Mouse (Mus musculus): Measurements from ENCODE around the gene Hyou1. TPM values are rescaled to one million over a fixed set of nuclear protein-coding genes. Genes with fewer than 3 reads are reported as not detected.
"Not testable (repeated sequence)": the region's sequence is repeated elsewhere in the genome, so short reads cannot be mapped to it uniquely, and the experiment has no call there.

Hyou1 gene
- total RNA-seq (2021) = 10 to 100 TPM; 24.2 to 33.6 TPM
- long read RNA-seq, experiment 1, full-length matches to known transcripts = 25 of 31 reads
- long read RNA-seq, experiment 1, partial matches to known transcripts = 1 of 31 reads
- long read RNA-seq, experiment 1, other reads (novel, unspliced or antisense) = 5 of 31 reads
- long read RNA-seq, experiment 2, full-length matches to known transcripts = 35 of 44 reads
- long read RNA-seq, experiment 2, partial matches to known transcripts = 4 of 44 reads
- long read RNA-seq, experiment 2, other reads (novel, unspliced or antisense) = 5 of 44 reads

- peak; percentile 48 for TF ChIP-seq CTCF (IDR thresholded peaks at IDR 0.05)
- peak within 1 kb of the TSS; percentile 79 for H3K4me3 ChIP-seq
- DNase-seq = peak; percentile 100
- intact Hi-C loops (cut with DNase I) = no loop called here
- H3K27ac ChIP-seq = peak within 1 kb of the TSS; percentile 96
Observed at GRCm38 (mm10) chr9:44379054-44379834, at the start of gene Hyou1. TSS of gene Hyou1 (plus strand) at chr9:44379490.

- no peak overlapping the region for H3K27ac ChIP-seq
- intact Hi-C loops (cut with DNase I) = no loop called here
- no peak for DNase-seq
- H3K4me3 ChIP-seq = no peak overlapping the region
- no peak for TF ChIP-seq CTCF (IDR thresholded peaks at IDR 0.05)
Observed at GRCm38 (mm10) chr9:44330736-44331135, 48.6 kb upstream of the Hyou1 start.

- DNase-seq = no peak
- Histone ChIP-seq H3K4me3 (no peak overlapping the region), H3K27ac (no peak overlapping the region)
- intact Hi-C loops (cut with DNase I) = no loop called here
- TF ChIP-seq CTCF (IDR thresholded peaks at IDR 0.05) = no peak
Observed at GRCm38 (mm10) chr9:44332918-44333638, 46.2 kb upstream of the Hyou1 start.

GRCm38 (mm10) chr9:44334396-44335330 is 44.6 kb upstream of the Hyou1 start, which contains the start of gene H2afx:
TSS of gene H2afx (plus strand) at chr9:44334694.
- Histone ChIP-seq H3K4me3 (peak within 1 kb of the TSS; percentile 75), H3K27ac (peak within 1 kb of the TSS; percentile 95)
- peak; percentile 97 for DNase-seq
- intact Hi-C loops (cut with DNase I) = loop anchor here (1.0 kb wide), 1 partner anchor 14 kb away; the partner anchor contains the start of gene C2cd2l
- TF ChIP-seq CTCF (IDR thresholded peaks at IDR 0.05) = peak; percentile 78

- Histone ChIP-seq H3K27ac (peak overlapping the region; percentile 95), H3K4me3 (peak overlapping the region; percentile 75)
- TF ChIP-seq CTCF (IDR thresholded peaks at IDR 0.05) = no peak
- intact Hi-C loops (cut with DNase I) = no loop called here
- peak; percentile 47 for DNase-seq
Observed at GRCm38 (mm10) chr9:44335331-44336092, 43.8 kb upstream of the Hyou1 start.

- H3K4me3 ChIP-seq = peak overlapping the region; percentile 75
Observed at GRCm38 (mm10) chr9:44336093-44336406, 43.2 kb upstream of the Hyou1 start.

GRCm38 (mm10) chr9:44336513-44336912 is 42.8 kb upstream of the Hyou1 start:
- H3K4me3 ChIP-seq; intact Hi-C loops (cut with DNase I); H3K27ac ChIP-seq; DNase-seq: not testable (repeated sequence)

More at GRCm38 (mm10) chr9:44336093-44336406, 43.2 kb upstream of the Hyou1 start:
- no peak for TF ChIP-seq CTCF (IDR thresholded peaks at IDR 0.05)
- intact Hi-C loops (cut with DNase I) = no loop called here
- H3K27ac ChIP-seq = peak overlapping the region; percentile 95
- DNase-seq = no peak

GRCm38 (mm10) chr9:44336964-44337363 is 42.3 kb upstream of the Hyou1 start:
- no peak for DNase-seq
- Histone ChIP-seq H3K4me3 (no peak overlapping the region), H3K27ac (no peak overlapping the region)
- intact Hi-C loops (cut with DNase I) = no loop called here
- TF ChIP-seq CTCF (IDR thresholded peaks at IDR 0.05) = no peak

GRCm38 (mm10) chr9:44337436-44338169 is 41.7 kb upstream of the Hyou1 start:
- Histone ChIP-seq H3K27ac (no peak overlapping the region), H3K4me3 (no peak overlapping the region)
- TF ChIP-seq CTCF (IDR thresholded peaks at IDR 0.05) = no peak
- no peak for DNase-seq
- intact Hi-C loops (cut with DNase I) = no loop called here

GRCm38 (mm10) chr9:44338574-44338973 is 40.7 kb upstream of the Hyou1 start:
- Histone ChIP-seq H3K27ac (no peak overlapping the region), H3K4me3 (no peak overlapping the region)
- intact Hi-C loops (cut with DNase I) = no loop called here
- no peak for TF ChIP-seq CTCF (IDR thresholded peaks at IDR 0.05)
- no peak for DNase-seq

GRCm38 (mm10) chr9:44341487-44341886 is 37.8 kb upstream of the Hyou1 start:
- intact Hi-C loops (cut with DNase I) = no loop called here
- H3K27ac ChIP-seq = no peak overlapping the region
- DNase-seq = no peak
- no peak for TF ChIP-seq CTCF (IDR thresholded peaks at IDR 0.05)
- H3K4me3 ChIP-seq = no peak overlapping the region

Data from gastrocnemius, adult 2 months (tissue).